Mouse (Mus musculus): Measurements from ENCODE around the gene Mobp. TPM values are rescaled to one million over a fixed set of nuclear protein-coding genes. Genes with fewer than 3 reads are reported as not detected.

Mobp gene
- polyA plus RNA-seq, 1 experiment from 2014 or later = not detected

GRCm38 (mm10) chr9:120212936-120213335 lies 63.4 kb downstream of the Mobp start:
- no peaks in the 10 kb centered on the region for H3K79me2 ChIP-seq (ENCODE audit: inconsistent target)
- no peak overlapping the region for H3K4me3 ChIP-seq (ENCODE audit: inconsistent target)
- WGBS (ENCODE audit: missing documents) = 89% methylated on average over 6 of the region's 6 CpGs
- no peaks in the 10 kb centered on the region for H3K36me3 ChIP-seq (ENCODE audit: inconsistent target)
- no peak overlapping the region for H3K27ac ChIP-seq

- H3K79me2 ChIP-seq (ENCODE audit: inconsistent target) = no peaks in the 10 kb centered on the region
- 54% methylated on average over 11 of the region's 11 CpGs for WGBS (ENCODE audit: missing documents)
- no peak overlapping the region for H3K4me3 ChIP-seq (ENCODE audit: inconsistent target)
- H3K36me3 ChIP-seq (ENCODE audit: inconsistent target) = no peaks in the 10 kb centered on the region
- H3K27ac ChIP-seq = no peak overlapping the region
Measured at GRCm38 (mm10) chr9:120214978-120215495, 65.5 kb downstream of the Mobp start.

GRCm38 (mm10) chr9:120219411-120219810 lies 69.9 kb downstream of the Mobp start:
- H3K36me3 ChIP-seq (ENCODE audit: inconsistent target) = no peaks in the 10 kb centered on the region
- H3K27ac ChIP-seq = no peak overlapping the region
- H3K79me2 ChIP-seq (ENCODE audit: inconsistent target) = no peaks in the 10 kb centered on the region
- no peak overlapping the region for H3K4me3 ChIP-seq (ENCODE audit: inconsistent target)
- WGBS (ENCODE audit: missing documents) = 81% methylated on average over 3 of the region's 3 CpGs

Other genes with a start within 250 kb of the Mobp start
- 5.6 to 12.2 TPM (median 9.6 TPM) in 3 replicates for gene Gorasp1, start 212.1 kb upstream of the Mobp start, polyA plus RNA-seq (2018)
- 0.05 to 0.09 TPM (median 0.06 TPM) in 3 replicates for gene Ttc21a, start 212.1 kb upstream of the Mobp start, polyA plus RNA-seq (2018)
- 5.0 to 8.4 TPM (median 8.0 TPM) in 3 replicates for gene Csrnp1, start 165.0 kb upstream of the Mobp start, polyA plus RNA-seq (2018)
- gene Xirp1, start 126.1 kb upstream of the Mobp start, polyA plus RNA-seq (2018) = not detected in 3 replicates
- 0.66 to 3.0 TPM (median 0.75 TPM) in 3 replicates for gene Cx3cr1, start 79.8 kb upstream of the Mobp start, polyA plus RNA-seq (2018)
- not detected in 3 replicates for gene Ccr8, start 57.6 kb upstream of the Mobp start, polyA plus RNA-seq (2018)
- 3.5 to 10.7 TPM (median 9.8 TPM) in 3 replicates for gene Slc25a38, start 39.3 kb upstream of the Mobp start, polyA plus RNA-seq (2018)
- gene Rpsa, start 22.0 kb upstream of the Mobp start, polyA plus RNA-seq (2018) = 581 to 998 TPM (median 592 TPM) in 3 replicates
- not detected in 3 replicates for gene Myrip, start 151.8 kb downstream of the Mobp start, polyA plus RNA-seq (2018)